ENCODE assay signal across 9 mouse cellular contexts in genomic region chr5:35088785-35089613, GRCm38 (mm10). TPM values are rescaled to one million over a fixed set of nuclear protein-coding genes. Genes with fewer than 3 reads are reported as not detected.
A peak's percentile ranks its signal among the peaks of the same experiment; 100 is the strongest.
DNase-seq lines count a peak whose midpoint lies in the region; ATAC-seq and TF ChIP-seq lines count a peak whose summit lies in the region.
"Had no signal": no experiment of that assay in that cellular context is flagged by ENCODE, and none has a peak within 500 bp of the region (broad histone marks: within the 10 kb centered on the region; RNA-seq: fewer than 3 reads in every experiment).

No protein-coding gene starts in this region.

- ATAC-seq in limb, embryonic 14.5 days (ENCODE audit: low FRiP score, low read depth), result peak; percentile 35; the same call in 1 of the 2 replicates
- no peak for ATAC-seq in neural tube, embryonic 11.5 days (ENCODE audit: insufficient read depth, low FRiP score, low TSS enrichment)

- intact Hi-C loops in heart, postnatal 25 days (cut with DNase I), result loop anchor here (5.0 kb wide), 1 partner anchor 37 kb away; no protein-coding TSS in a partner anchor

- peak; percentile 91 for DNase-seq in heart, embryonic 10.5 days (ENCODE audit: low spot score)
- no peak for DNase-seq in heart, postnatal 25 days (ENCODE audit: low spot score)
- peak; percentile 73 for DNase-seq in adrenal gland, adult 8-10 months
- peak; percentile 70 for DNase-seq in embryo, embryonic 9.5 days (ENCODE audit: extremely low spot score)
- peak; percentile 75 for DNase-seq in induced T-regulatory cell, adult 2 months (ENCODE audit: low read depth)
- peak; percentile 13 for DNase-seq in limb, embryonic 14.5 days (ENCODE audit: low spot score)
- DNase-seq in neural tube, embryonic 11.5 days (ENCODE audit: low spot score), result peak; percentile 61
- peak; percentile 66 for DNase-seq in testis, postnatal 14 days (ENCODE audit: low spot score)

- H3K9ac ChIP-seq in limb, embryonic 14.5 days (ENCODE audit: low read depth, low read length, severe bottlenecking), result no peak overlapping the region
- H3K9ac ChIP-seq in neural tube, embryonic 11.5 days (ENCODE audit: low read length), result no peak overlapping the region
- H3K9ac ChIP-seq: embryonic facial prominence, embryonic 13.5 days had no signal

- no peak for TF ChIP-seq POLR2A in limb, embryonic 14.5 days (IDR thresholded peaks at IDR 0.05; ENCODE audit: borderline replicate concordance, extremely low read depth, insufficient read depth, insufficient read length)

- no peak overlapping the region for H3K4me3 ChIP-seq in heart, embryonic 10.5 days
- H3K4me3 ChIP-seq in limb, embryonic 14.5 days (replicated peaks; ENCODE audit: low read length), result no peak overlapping the region
- no peak overlapping the region for H3K4me3 ChIP-seq in neural tube, embryonic 11.5 days (ENCODE audit: low read depth, low read length)
- H3K4me3 ChIP-seq: embryonic facial prominence, embryonic 13.5 days had no signal

- H3K27me3 ChIP-seq in heart, embryonic 10.5 days (ENCODE audit: insufficient read depth, poor library complexity, severe bottlenecking), result peaks cover 16% of the 10 kb centered on the region; the same call in 1 of the 2 replicates
- no peaks in the 10 kb centered on the region for H3K27me3 ChIP-seq in limb, embryonic 14.5 days (ENCODE audit: control insufficient read depth, insufficient read depth, low read length)
- no peaks in the 10 kb centered on the region for H3K27me3 ChIP-seq in neural tube, embryonic 11.5 days (ENCODE audit: control insufficient read depth, insufficient read depth, low read length)
- H3K27me3 ChIP-seq: embryonic facial prominence, embryonic 13.5 days had no signal

- H3K36me3 ChIP-seq in heart, embryonic 10.5 days, result peaks cover 31% of the 10 kb centered on the region
- peaks cover 27% of the 10 kb centered on the region for H3K36me3 ChIP-seq in limb, embryonic 14.5 days (ENCODE audit: control insufficient read depth, insufficient read depth, low read length)
- peaks cover 3% of the 10 kb centered on the region; the same call in 1 of the 2 replicates for H3K36me3 ChIP-seq in neural tube, embryonic 11.5 days (ENCODE audit: control insufficient read depth, insufficient read depth, low read length)

- WGBS in heart, embryonic 10.5 days, result 59% methylated on average over 9 of the region's 9 CpGs
- 67% methylated on average over 9 of the region's 9 CpGs for WGBS in limb, embryonic 14.5 days
- WGBS in neural tube, embryonic 11.5 days, result 66% methylated on average over 9 of the region's 9 CpGs

- H3K4me2 ChIP-seq in limb, embryonic 14.5 days (replicated peaks; ENCODE audit: low read depth, low read length, severe bottlenecking), result no peak overlapping the region
- H3K4me2 ChIP-seq in neural tube, embryonic 11.5 days (ENCODE audit: low read depth), result no peak overlapping the region
- H3K4me2 ChIP-seq: embryonic facial prominence, embryonic 13.5 days had no signal

- no peaks in the 10 kb centered on the region for H3K9me3 ChIP-seq in heart, embryonic 10.5 days
- H3K9me3 ChIP-seq in limb, embryonic 14.5 days (ENCODE audit: control insufficient read depth, low read length), result no peaks in the 10 kb centered on the region
- no peaks in the 10 kb centered on the region for H3K9me3 ChIP-seq in neural tube, embryonic 11.5 days (ENCODE audit: control insufficient read depth, low read length)
- H3K9me3 ChIP-seq: embryonic facial prominence, embryonic 13.5 days had no signal

- H3K27ac ChIP-seq in heart, embryonic 10.5 days, result no peak overlapping the region
- H3K27ac ChIP-seq in limb, embryonic 14.5 days (replicated peaks; ENCODE audit: low read depth, low read length), result no peak overlapping the region
- H3K27ac ChIP-seq in neural tube, embryonic 11.5 days (ENCODE audit: low read depth, low read length), result no peak overlapping the region
- H3K27ac ChIP-seq: embryonic facial prominence, embryonic 13.5 days had no signal

- peaks cover 4% of the 10 kb centered on the region; the same call in 1 of the 2 replicates for H3K4me1 ChIP-seq in heart, embryonic 10.5 days
- H3K4me1 ChIP-seq in limb, embryonic 14.5 days (ENCODE audit: control insufficient read depth, insufficient read depth, low read length), result no peaks in the 10 kb centered on the region
- no peaks in the 10 kb centered on the region for H3K4me1 ChIP-seq in neural tube, embryonic 11.5 days (ENCODE audit: control insufficient read depth, insufficient read depth, low read length)
- H3K4me1 ChIP-seq: embryonic facial prominence, embryonic 13.5 days had no signal

RNA-seq across cellular contexts. Expression of gene Lrpap1, which starts 16.6 kb away (rescaled TPM):
- 114 and 121 TPM in 2 replicates for polyA plus RNA-seq in heart, embryonic 10.5 days (2016; fragmentation: Nextera tagmentation; extraction: Ambion mirVana)
- total RNA-seq in heart, postnatal 25 days (2021), result 10 to 100 TPM; 46.7 to 47.3 TPM
- total RNA-seq in adrenal gland, adult 8-10 months (2022), result 100 to 1,000 TPM in 2 of 4 experiments, 10 to 100 TPM in 2; 98.6 to 149 (median 115) TPM
- 43.5 and 59.5 TPM in 2 replicates for polyA plus RNA-seq in limb, embryonic 14.5 days (2012; rRNA removed)
- 137 and 153 TPM in 2 replicates for polyA plus RNA-seq in limb, embryonic 14.5 days (2014; fragmentation: Nextera tagmentation; extraction: Ambion mirVana)
- 94.1 and 101 TPM in 2 replicates for polyA plus RNA-seq in neural tube, embryonic 11.5 days (2014; fragmentation: Nextera tagmentation; extraction: Ambion mirVana)

RNA-seq across cellular contexts. Expression of gene Dok7, which starts 32.4 kb away (rescaled TPM):
- polyA plus RNA-seq in heart, embryonic 10.5 days (2016; fragmentation: Nextera tagmentation; extraction: Ambion mirVana), result 2.3 and 4.4 TPM in 2 replicates
- total RNA-seq in heart, postnatal 25 days (2021), result 10 to 100 TPM; 34.5 to 43.8 TPM
- total RNA-seq in adrenal gland, adult 8-10 months (2022), result 10 to 100 TPM in 2 of 4 experiments, 1 to 10 TPM in 2; 4.5 to 25.5 (median 15.6) TPM
- 11.0 and 13.0 TPM in 2 replicates for polyA plus RNA-seq in limb, embryonic 14.5 days (2012; rRNA removed)
- polyA plus RNA-seq in limb, embryonic 14.5 days (2014; fragmentation: Nextera tagmentation; extraction: Ambion mirVana), result 4.7 and 5.0 TPM in 2 replicates
- polyA plus RNA-seq in neural tube, embryonic 11.5 days (2014; fragmentation: Nextera tagmentation; extraction: Ambion mirVana), result 0.37 and 1.1 TPM in 2 replicates

RNA-seq across cellular contexts. Expression of gene Hgfac, which starts 47.7 kb away (rescaled TPM):
- 0.26 and 5.0 TPM in 2 replicates for polyA plus RNA-seq in heart, embryonic 10.5 days (2016; fragmentation: Nextera tagmentation; extraction: Ambion mirVana)
- under 1 TPM; 0.34 TPM for total RNA-seq in heart, postnatal 25 days (2021)
- total RNA-seq in adrenal gland, adult 8-10 months (2022), result 1 to 10 TPM in 1 of 4 experiments, under 1 TPM in 3; 0.30 to 1.7 (median 0.72) TPM
- polyA plus RNA-seq in limb, embryonic 14.5 days (2012; rRNA removed), result 2.8 and 4.0 TPM in 2 replicates
- 0.28 and 0.43 TPM in 2 replicates for polyA plus RNA-seq in limb, embryonic 14.5 days (2014; fragmentation: Nextera tagmentation; extraction: Ambion mirVana)
- 0.25 and 0.30 TPM in 2 replicates for polyA plus RNA-seq in neural tube, embryonic 11.5 days (2014; fragmentation: Nextera tagmentation; extraction: Ambion mirVana)
